Comparison of ENCODE assay signal across 15 mouse cellular contexts in genomic region chr13:57524546-57524945, GRCm38 (mm10).
DNase-seq lines count a peak whose midpoint lies in the region; TF ChIP-seq lines count a peak whose summit lies in the region.
"Had no signal": no experiment of that assay in that cellular context is flagged by ENCODE, and none has a peak within 500 bp of the region (broad histone marks: within the 10 kb centered on the region; RNA-seq: fewer than 3 reads in every experiment).

No protein-coding gene starts in this region.

- DNase-seq in cerebellum, adult 9-10 months: peak; percentile 30
- no peak for DNase-seq in cerebellum, postnatal 4 days (ENCODE audit: low spot score in 2 of 2)
- DNase-seq in heart, adult 8-10 months (ENCODE audit: low spot score): peak; percentile 18
- no peak for DNase-seq in heart, postnatal 25 days (ENCODE audit: low spot score)
- no peak for DNase-seq in layer of hippocampus, adult 2 months (ENCODE audit: low spot score in 2 of 2)
- DNase-seq in layer of hippocampus, adult 11-12 months (ENCODE audit: low spot score): no peak
- peak; percentile 11 to 30 for DNase-seq in heart, postnatal 36 days
- DNase-seq: adrenal gland, postnatal 14 days; gastrocnemius, postnatal 14 days; kidney, adult 18-20 months had no signal

- 0 out of 2 replicates have a peak overlapping the region, but pooled peaks have one; percentile 11 for H3K27ac ChIP-seq in layer of hippocampus, adult 2 months
- H3K27ac ChIP-seq: embryonic facial prominence, embryonic 12.5 days; forebrain, embryonic 15.5 days; hindbrain, embryonic 10.5 days; hindbrain, embryonic 14.5 days; intestine, embryonic 15.5 days had no signal

- intact Hi-C loops in heart, postnatal 25 days (cut with DNase I): no loop called here
- intact Hi-C loops in heart, postnatal 36 days (cut with DNase I): no loop called here

- no peak for TF ChIP-seq CTCF in layer of hippocampus, adult 2 months (conservative IDR thresholded peaks at IDR 0.05)

- no peak overlapping the region for H3K4me3 ChIP-seq in layer of hippocampus, adult 2 months
- H3K4me3 ChIP-seq: embryonic facial prominence, embryonic 12.5 days; forebrain, embryonic 15.5 days; hindbrain, embryonic 10.5 days; intestine, embryonic 15.5 days had no signal

Comparison
In these comparisons a context has a peak if more than half of its experiments do, and no peak if none do; other contexts are left out.
1. DNase-seq: peak in cerebellum, adult 9-10 months (single experiment), heart, adult 8-10 months (single experiment) and heart, postnatal 36 days (2 of 2); none in cerebellum, postnatal 4 days (0 of 2), heart, postnatal 25 days (single experiment), layer of hippocampus, adult 2 months (0 of 2) and layer of hippocampus, adult 11-12 months (single experiment).